Comparison of ENCODE assay signal across 8 mouse cellular contexts in genomic region chr6:108828234-108828868, GRCm38 (mm10). TPM values are rescaled to one million over a fixed set of nuclear protein-coding genes. Genes with fewer than 3 reads are reported as not detected.
DNase-seq lines count a peak whose midpoint lies in the region; ATAC-seq lines count a peak whose summit lies in the region.

Edem1 (plus strand) TSS chr6:108828641.

- H3K9ac ChIP-seq in heart, embryonic 14.5 days (ENCODE audit: low read length): peak within 1 kb of the TSS; percentile 94
- peak within 1 kb of the TSS; percentile 92 for H3K9ac ChIP-seq in liver, embryonic 13.5 days
- H3K9ac ChIP-seq in stomach, embryonic 16.5 days (ENCODE audit: low read length): peak within 1 kb of the TSS; percentile 98

- peaks cover 4 to 10% of the 10 kb centered on the region in 2 experiments for H3K4me1 ChIP-seq in heart, embryonic 14.5 days (ENCODE audit: control insufficient read depth in 2 of 2, insufficient read depth in 2 of 2, low read length in 2 of 2)
- peaks cover 61% of the 10 kb centered on the region for H3K4me1 ChIP-seq in liver, embryonic 13.5 days (replicated peaks)
- peaks cover 22% of the 10 kb centered on the region for H3K4me1 ChIP-seq in stomach, embryonic 16.5 days (ENCODE audit: control insufficient read depth, insufficient read depth, low read length)

- H3K4me2 ChIP-seq in heart, embryonic 14.5 days (ENCODE audit: low read length): peak within 1 kb of the TSS; percentile 83
- H3K4me2 ChIP-seq in liver, embryonic 13.5 days: peak within 1 kb of the TSS; percentile 99
- peak within 1 kb of the TSS; percentile 92 for H3K4me2 ChIP-seq in stomach, embryonic 16.5 days (ENCODE audit: low read depth, low read length)

- H3K9me3 ChIP-seq in heart, embryonic 14.5 days (ENCODE audit: control insufficient read depth, low read length): no peaks in the 10 kb centered on the region
- H3K9me3 ChIP-seq in liver, embryonic 13.5 days (replicated peaks): no peaks in the 10 kb centered on the region
- no peaks in the 10 kb centered on the region for H3K9me3 ChIP-seq in stomach, embryonic 16.5 days (replicated peaks; ENCODE audit: control insufficient read depth, low read length)

- ATAC-seq in CD4-positive, CD25-positive, alpha-beta regulatory T cell, adult 4 months: peak; percentile 82
- peak; percentile 99 for ATAC-seq in heart, embryonic 14.5 days (ENCODE audit: insufficient number of reproducible peaks, insufficient read depth, low FRiP score, low read depth)
- peak; percentile 99 for ATAC-seq in liver, embryonic 13.5 days (ENCODE audit: low read depth)
- ATAC-seq in stomach, embryonic 16.5 days (ENCODE audit: insufficient read depth, low FRiP score): peak; percentile 99

- under 1% methylated on average over 62 of the region's 67 CpGs for WGBS in heart, embryonic 14.5 days
- WGBS in liver, embryonic 13.5 days (ENCODE audit: insufficient replicate concordance): under 1% methylated on average over 67 of the region's 67 CpGs
- under 1% methylated on average over 56 of the region's 67 CpGs for WGBS in stomach, embryonic 16.5 days

- H3K27me3 ChIP-seq in heart, embryonic 14.5 days (ENCODE audit: control insufficient read depth, insufficient read depth, low read length): no peaks in the 10 kb centered on the region
- H3K27me3 ChIP-seq in liver, embryonic 13.5 days: no peaks in the 10 kb centered on the region
- H3K27me3 ChIP-seq in stomach, embryonic 16.5 days (ENCODE audit: control insufficient read depth, insufficient read depth, low read length): no peaks in the 10 kb centered on the region

- H3K4me3 ChIP-seq in heart, embryonic 14.5 days (ENCODE audit: control insufficient read depth in 1 of 2, insufficient read depth in 1 of 2, low read depth in 1 of 2, low read length in 2 of 2): peak within 1 kb of the TSS; percentile 71 to 93
- H3K4me3 ChIP-seq in liver, embryonic 13.5 days (replicated peaks): peak within 1 kb of the TSS; percentile 92
- H3K4me3 ChIP-seq in stomach, embryonic 16.5 days (replicated peaks; ENCODE audit: low read length): peak within 1 kb of the TSS; percentile 98

- peaks cover 11% of the 10 kb centered on the region for H3K36me3 ChIP-seq in heart, embryonic 14.5 days (ENCODE audit: control insufficient read depth, insufficient read depth, low read length)
- H3K36me3 ChIP-seq in liver, embryonic 13.5 days: peaks cover 8% of the 10 kb centered on the region; the same call in 1 of the 2 replicates
- no peaks in the 10 kb centered on the region for H3K36me3 ChIP-seq in stomach, embryonic 16.5 days (ENCODE audit: control insufficient read depth, insufficient read depth, low read length)

- DNase-seq in c-Kit-negative CD71-positive TER-119-positive erythroid progenitor cells, embryonic 14.5 days (ENCODE audit: low read depth, low spot score): peak; percentile 92
- peak; percentile 97 for DNase-seq in fibroblast of lung, adult 2 months (ENCODE audit: low read depth)
- peak; percentile 99 for DNase-seq in kidney, postnatal 14 days
- DNase-seq in liver, embryonic 13.5 days: peak; percentile 98
- peak; percentile 97 for DNase-seq in neural tube, embryonic 10.5 days (ENCODE audit: extremely low spot score, low spot score)

- H3K27ac ChIP-seq in heart, embryonic 14.5 days (replicated peaks in 1 of 2; ENCODE audit: control insufficient read depth in 1 of 2, insufficient read depth in 1 of 2, low read depth in 2 of 2, low read length in 2 of 2): peak within 1 kb of the TSS; percentile 54 to 82
- peak within 1 kb of the TSS; percentile 78 for H3K27ac ChIP-seq in liver, embryonic 13.5 days
- H3K27ac ChIP-seq in stomach, embryonic 16.5 days (ENCODE audit: low read length): peak within 1 kb of the TSS; percentile 85

RNA-seq across cellular contexts. Expression of gene Edem1, which starts in this region (rescaled TPM):
- polyA plus RNA-seq in CD4-positive, CD25-positive, alpha-beta regulatory T cell, adult 4 months (2017; shearing (Covaris generic)): 10 to 100 TPM; 37.2 to 45.8 TPM
- 15.9 and 17.6 TPM in 2 replicates for polyA plus RNA-seq in heart, embryonic 14.5 days (2014; fragmentation: Nextera tagmentation; extraction: Ambion mirVana)
- polyA plus RNA-seq in liver, embryonic 13.5 days (2015; fragmentation: Nextera tagmentation; extraction: Ambion mirVana): 13.5 and 20.8 TPM in 2 replicates
- polyA plus RNA-seq in stomach, embryonic 16.5 days (2015; fragmentation: Nextera tagmentation; extraction: Ambion mirVana): 34.2 and 49.0 TPM in 2 replicates

Comparison
In these comparisons a context has a peak if more than half of its experiments do, and no peak if none do; other contexts are left out.
1. Peak in every context shown above with its lines: DNase-seq, ATAC-seq, H3K4me3 ChIP-seq and H3K27ac ChIP-seq.